Comparison of ENCODE assay signal across 22 mouse cellular contexts in the genomic region with DNA sequence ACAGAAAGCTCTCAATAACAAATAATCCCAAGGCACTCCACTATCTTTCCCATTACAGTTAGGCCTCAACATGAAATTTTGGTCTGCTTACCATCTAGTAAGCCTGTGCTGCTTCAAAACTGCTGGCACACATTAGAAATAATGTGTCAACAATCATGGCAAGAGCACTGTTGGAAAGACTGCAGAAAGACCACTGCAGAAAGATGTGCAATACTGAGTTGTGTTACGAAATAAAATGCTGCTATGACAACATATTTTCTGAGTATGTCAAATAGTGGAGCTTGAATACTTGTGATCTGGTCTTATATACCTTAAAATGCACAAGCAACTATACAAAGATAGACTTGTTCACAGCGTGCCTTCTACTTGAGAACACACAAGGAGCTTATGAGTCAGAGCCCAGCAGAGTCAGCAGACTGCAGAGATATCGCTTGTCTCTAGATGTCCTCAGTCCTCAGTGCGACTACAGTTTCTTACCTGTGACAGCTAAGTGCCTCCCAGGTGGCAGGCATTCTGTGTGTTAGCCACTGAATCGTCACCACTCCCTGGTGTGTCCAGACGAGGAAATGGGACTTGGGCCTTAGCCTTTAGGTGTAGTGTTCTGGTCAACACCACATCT. TPM values are rescaled to one million over a fixed set of nuclear protein-coding genes. Genes with fewer than 3 reads are reported as not detected.
DNase-seq lines count a peak whose midpoint lies in the region; ATAC-seq and TF ChIP-seq lines count a peak whose summit lies in the region.
"Had no signal": no experiment of that assay in that cellular context is flagged by ENCODE, and none has a peak within 500 bp of the region (broad histone marks: within the 10 kb centered on the region; RNA-seq: fewer than 3 reads in every experiment).

No protein-coding gene starts in this region.

- no peak for TF ChIP-seq CTCF in lung, postnatal 0 days (IDR thresholded peaks at IDR 0.05)
- TF ChIP-seq CTCF in stomach, postnatal 0 days (IDR thresholded peaks at IDR 0.05; ENCODE audit: low read depth), result peak; percentile 27; the same call in 1 of the 2 replicates

- ATAC-seq in frontal cortex, adult (ENCODE audit: low TSS enrichment), result peak; percentile 82
- peak; percentile 33; the same call in 1 of the 2 replicates for ATAC-seq in lung, postnatal 0 days
- peak; percentile 80 for ATAC-seq in stomach, postnatal 0 days (ENCODE audit: low FRiP score, low TSS enrichment)
- ATAC-seq: activated CD4-positive, CD25-positive, alpha-beta regulatory T cell, adult 4 months; forebrain, embryonic 14.5 days; Patski had no signal

- no peak for DNase-seq in frontal cortex, postnatal 14 days (ENCODE audit: low spot score in 2 of 2)
- DNase-seq in lung, postnatal 0 days (ENCODE audit: low spot score), result peak; percentile 59
- DNase-seq in lung, postnatal 14 days, result no peak
- DNase-seq in stomach, postnatal 0 days (ENCODE audit: low spot score), result no peak
- no peak for DNase-seq in cerebellum, adult 11 months
- DNase-seq in right cerebral cortex, adult 18-20 months, result no peak
- DNase-seq: adrenal gland, adult 2 months; adrenal gland, postnatal 25 days; cerebellum, adult 8-10 months; cerebellum, postnatal 14 days; embryo, embryonic 11 days; gastrocnemius, postnatal 10 days; heart, postnatal 36 days had no signal

- TF ChIP-seq EP300 in lung, postnatal 0 days (IDR thresholded peaks at IDR 0.05), result no peak
- no peak for TF ChIP-seq EP300 in stomach, postnatal 0 days (optimal IDR thresholded peaks at IDR 0.05)

- H3K36me3 ChIP-seq in lung, postnatal 0 days (ENCODE audit: insufficient read depth, low read length), result peaks cover 16% of the 10 kb centered on the region; the same call in 1 of the 2 replicates
- H3K36me3 ChIP-seq in stomach, postnatal 0 days (ENCODE audit: control insufficient read depth, insufficient read depth, low read length), result peaks cover 13% of the 10 kb centered on the region; the same call in 1 of the 2 replicates

- H3K27ac ChIP-seq in lung, postnatal 0 days (ENCODE audit: low read length), result no peak overlapping the region
- no peak overlapping the region for H3K27ac ChIP-seq in stomach, postnatal 0 days (replicated peaks)
- H3K27ac ChIP-seq: embryonic facial prominence, embryonic 15.5 days; forebrain, embryonic 10.5 days; hindbrain, embryonic 15.5 days had no signal

- no peak overlapping the region for H3K9ac ChIP-seq in lung, postnatal 0 days (replicated peaks; ENCODE audit: low read depth)
- H3K9ac ChIP-seq in stomach, postnatal 0 days (ENCODE audit: low read length), result no peak overlapping the region
- H3K9ac ChIP-seq: embryonic facial prominence, embryonic 15.5 days; heart, embryonic 12.5 days; hindbrain, embryonic 15.5 days had no signal

- WGBS in lung, postnatal 0 days, result 66% methylated on average over 6 of the region's 6 CpGs
- WGBS in stomach, postnatal 0 days, result 79% methylated on average over 6 of the region's 6 CpGs

- no peak overlapping the region for H3K4me3 ChIP-seq in lung, postnatal 0 days (ENCODE audit: low read depth, low read length)
- H3K4me3 ChIP-seq in stomach, postnatal 0 days (ENCODE audit: low read depth, low read length), result no peak overlapping the region
- H3K4me3 ChIP-seq: embryonic facial prominence, embryonic 15.5 days; erythroblast, embryonic 14.5 days; forebrain, embryonic 10.5 days; heart, embryonic 12.5 days; hindbrain, embryonic 15.5 days had no signal

- H3K4me2 ChIP-seq in lung, postnatal 0 days (replicated peaks; ENCODE audit: low read depth, low read length), result no peak overlapping the region
- no peak overlapping the region for H3K4me2 ChIP-seq in stomach, postnatal 0 days (replicated peaks; ENCODE audit: low read depth)
- H3K4me2 ChIP-seq: embryonic facial prominence, embryonic 15.5 days; heart, embryonic 12.5 days; hindbrain, embryonic 15.5 days had no signal

- H3K27me3 ChIP-seq in lung, postnatal 0 days (replicated peaks; ENCODE audit: insufficient read depth, low read length), result no peaks in the 10 kb centered on the region
- H3K27me3 ChIP-seq in stomach, postnatal 0 days (ENCODE audit: control insufficient read depth, insufficient read depth, low read length), result no peaks in the 10 kb centered on the region
- H3K27me3 ChIP-seq: embryonic facial prominence, embryonic 15.5 days; heart, embryonic 12.5 days; hindbrain, embryonic 15.5 days; Patski had no signal

- H3K4me1 ChIP-seq in lung, postnatal 0 days (ENCODE audit: insufficient read depth, low read depth, low read length), result no peaks in the 10 kb centered on the region
- no peaks in the 10 kb centered on the region for H3K4me1 ChIP-seq in stomach, postnatal 0 days (replicated peaks; ENCODE audit: control insufficient read depth, insufficient read depth)
- H3K4me1 ChIP-seq: embryonic facial prominence, embryonic 15.5 days; hindbrain, embryonic 15.5 days had no signal

- no peaks in the 10 kb centered on the region for H3K9me3 ChIP-seq in lung, postnatal 0 days (ENCODE audit: low read length)
- H3K9me3 ChIP-seq in stomach, postnatal 0 days (ENCODE audit: control insufficient read depth, low read length), result no peaks in the 10 kb centered on the region
- H3K9me3 ChIP-seq: embryonic facial prominence, embryonic 15.5 days; forebrain, embryonic 10.5 days; heart, embryonic 12.5 days; hindbrain, embryonic 15.5 days had no signal

RNA-seq across cellular contexts. Expression of a gene that starts 18.7 kb away (rescaled TPM):
- polyA plus RNA-seq in lung, postnatal 0 days (2015; fragmentation: Nextera tagmentation; extraction: Ambion mirVana), result 1,664 and 1,843 TPM in 2 replicates
- 1,113 and 1,141 TPM in 2 replicates for polyA plus RNA-seq in stomach, postnatal 0 days (2015; fragmentation: Nextera tagmentation; extraction: Ambion mirVana)

RNA-seq across cellular contexts. Expression of a gene that starts 45.1 kb away (rescaled TPM):
- 12.1 and 12.9 TPM in 2 replicates for polyA plus RNA-seq in lung, postnatal 0 days (2015; fragmentation: Nextera tagmentation; extraction: Ambion mirVana)
- polyA plus RNA-seq in stomach, postnatal 0 days (2015; fragmentation: Nextera tagmentation; extraction: Ambion mirVana), result 8.3 and 9.8 TPM in 2 replicates
